Mouse (Mus musculus) mammary gland, adult 2 months (tissue): Measurements from ENCODE around the gene Angptl7. TPM values are rescaled to one million over a fixed set of nuclear protein-coding genes. Genes with fewer than 3 reads are reported as not detected.

Experiments used
- polyA plus RNA-seq: library from polyadenylated mRNA; depleted of rRNA; stranded (reverse); fragments of >200 nt; gene quantifications from 2 replicates; pipeline ENCODE4 v1.2.3, GENCODE M21; 2012; ENCODE audit warnings: low replicate concordance; rRNA removed

Angptl7 gene
- polyA plus RNA-seq: 1.2 and 1.6 TPM in 2 replicates

GRCm38 (mm10) chr4:148500410-148500867 lies at the start of gene Angptl7:
Gene Angptl7, minus strand, starts transcription at chr4:148500460.

DNA sequence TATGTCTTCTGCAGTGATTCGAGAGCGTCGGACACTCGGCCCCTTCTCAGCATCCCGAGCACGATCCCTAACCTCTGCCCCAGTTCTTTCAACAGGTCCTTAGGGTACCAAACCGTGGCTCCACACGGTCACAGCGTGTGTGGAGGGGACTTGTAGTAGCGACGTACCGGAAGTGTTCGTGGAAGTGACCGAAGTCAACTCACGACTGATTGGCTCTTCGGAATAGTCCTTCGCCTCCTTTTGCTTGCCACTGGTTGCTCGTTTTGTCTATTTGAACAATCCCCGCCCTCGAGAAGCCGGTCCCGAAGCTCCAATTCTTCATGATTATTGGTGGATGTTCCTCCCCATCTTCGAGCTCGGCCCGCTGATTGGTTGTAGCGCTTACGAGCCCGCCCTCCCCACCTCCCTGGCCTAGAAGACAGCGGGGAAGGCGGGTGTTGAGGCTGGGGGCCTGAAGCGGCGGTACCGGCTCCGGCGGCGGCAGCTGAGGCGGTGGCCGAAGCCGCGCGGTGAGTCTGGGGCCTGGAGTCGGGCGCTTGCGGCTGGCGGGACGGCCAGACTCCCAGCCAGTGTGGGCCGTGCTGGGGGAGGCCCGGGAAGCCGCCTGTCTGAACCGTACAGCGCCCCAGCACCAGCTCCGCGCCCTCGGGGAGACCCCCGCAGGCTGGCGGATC lies 51.9 kb downstream of the Angptl7 start, which contains the start of gene Mtor:
Mtor (plus strand) TSS at position 433 of the 674 bp plus-strand sequence.

Other genes starting within 250 kb of the Angptl7 start
- gene Disp3, start 212.5 kb downstream of the Angptl7 start, polyA plus RNA-seq: 0.16 and 0.27 TPM in 2 replicates
- 24.3 and 33.5 TPM in 2 replicates for gene Ubiad1, start 55.7 kb downstream of the Angptl7 start, polyA plus RNA-seq
- gene Mtor, start 51.8 kb downstream of the Angptl7 start, polyA plus RNA-seq: 21.6 and 24.9 TPM in 2 replicates
- 25.4 and 29.5 TPM in 2 replicates for gene Exosc10, start 58.0 kb upstream of the Angptl7 start, polyA plus RNA-seq
- 52.4 and 89.7 TPM in 2 replicates for gene Srm, start 91.0 kb upstream of the Angptl7 start, polyA plus RNA-seq
- gene Masp2, start 102.1 kb upstream of the Angptl7 start, polyA plus RNA-seq: 5.7 and 5.9 TPM in 2 replicates
- gene Tardbp, start 126.6 kb upstream of the Angptl7 start, polyA plus RNA-seq: 31.8 and 84.4 TPM in 2 replicates
- gene Gm572, start 142.9 kb upstream of the Angptl7 start, polyA plus RNA-seq: 0.63 TPM in 1 of 2 replicates, not detected in the other